Mouse (Mus musculus): ENCODE data around the gene Asgr1. TPM values are rescaled to one million over a fixed set of nuclear protein-coding genes. Genes with fewer than 3 reads are reported as not detected.
"Not testable (repeated sequence)": the region's sequence is repeated elsewhere in the genome, so short reads cannot be mapped to it uniquely, and the experiment has no call there.

Asgr1 gene
- total RNA-seq, 2 experiments from 2014 or later: 0.73 to 0.74 TPM

DNA sequence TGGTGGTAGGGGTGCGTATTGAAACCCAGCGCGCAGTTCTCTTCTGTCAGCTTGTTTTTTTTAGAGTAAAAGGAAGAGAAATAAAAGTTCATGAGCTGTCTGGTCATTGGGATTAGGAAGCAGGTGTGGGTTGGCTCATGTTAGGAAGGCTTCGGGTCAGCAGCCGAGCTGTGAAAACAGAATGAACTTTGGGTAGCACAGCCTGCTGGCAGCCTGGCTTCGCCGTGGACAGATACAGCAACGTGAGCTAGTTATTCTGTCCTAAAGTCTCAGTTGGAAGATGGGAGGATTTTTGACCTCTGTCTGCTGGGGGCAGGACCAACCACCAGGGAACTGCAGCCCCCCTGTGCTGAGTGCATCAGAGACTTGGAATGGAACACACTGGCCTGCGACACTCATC, 3.9 kb downstream of the Asgr1 start:
- DNase-seq (ENCODE audit: extremely low spot score in 1 of 2, low spot score in 1 of 2): no peak

DNA sequence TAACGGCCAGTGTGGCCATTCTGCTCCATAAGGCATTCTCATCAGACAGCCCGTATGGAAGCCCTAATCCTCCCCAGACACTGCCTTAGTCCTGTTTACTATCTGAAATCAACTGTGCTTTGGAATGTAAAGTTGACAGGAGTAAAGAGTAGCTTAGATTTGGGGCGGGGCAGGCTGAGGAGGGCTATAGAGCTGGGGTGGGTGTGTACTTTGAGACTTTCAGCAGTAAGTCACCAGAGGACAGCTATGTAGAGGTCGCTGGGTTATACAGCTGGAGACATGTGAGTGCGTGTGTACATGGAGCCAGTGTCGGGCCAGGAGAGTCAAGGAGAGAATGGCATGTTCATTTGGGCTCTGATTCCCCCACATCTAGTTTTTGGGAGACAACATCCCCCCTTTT, 6.0 kb downstream of the Asgr1 start:
- DNase-seq (ENCODE audit: extremely low spot score in 1 of 2, low spot score in 1 of 2): no peak

- DNase-seq (ENCODE audit: extremely low spot score in 1 of 2, low spot score in 1 of 2): no peak
Measured at GRCm38 (mm10) chr11:70063053-70063452, 9.2 kb downstream of the Asgr1 start.

GRCm38 (mm10) chr11:70066701-70067100, 12.8 kb downstream of the Asgr1 start:
- no peak for DNase-seq (ENCODE audit: extremely low spot score in 1 of 2, low spot score in 1 of 2)

GRCm38 (mm10) chr11:70068245-70068644, 14.4 kb downstream of the Asgr1 start:
- no peak for DNase-seq (ENCODE audit: extremely low spot score in 1 of 2, low spot score in 1 of 2)

- no peak for DNase-seq (ENCODE audit: extremely low spot score in 1 of 2, low spot score in 1 of 2)
Measured at GRCm38 (mm10) chr11:70070057-70070456, 16.2 kb downstream of the Asgr1 start.

DNA sequence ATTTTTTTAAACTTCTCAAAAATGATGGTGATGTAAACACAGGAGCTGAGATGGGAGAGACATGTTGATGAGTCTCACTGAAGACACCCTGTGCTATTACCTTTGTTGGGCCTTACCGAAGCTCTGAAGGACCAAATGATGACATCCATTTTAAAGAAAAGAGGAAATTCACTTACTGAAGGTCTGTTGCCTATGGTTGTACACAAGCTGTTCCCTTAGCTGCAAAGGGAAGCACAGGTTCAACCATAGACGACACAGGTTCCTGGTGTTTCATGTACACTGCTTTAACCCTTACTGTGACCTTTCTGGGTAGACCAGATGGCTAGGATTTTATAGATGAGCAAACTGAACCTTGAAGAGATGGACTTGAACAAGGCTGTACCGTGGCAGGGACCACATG, 16.7 kb downstream of the Asgr1 start:
- not testable (repeated sequence) for DNase-seq (ENCODE audit: extremely low spot score in 1 of 2, low spot score in 1 of 2)

DNA sequence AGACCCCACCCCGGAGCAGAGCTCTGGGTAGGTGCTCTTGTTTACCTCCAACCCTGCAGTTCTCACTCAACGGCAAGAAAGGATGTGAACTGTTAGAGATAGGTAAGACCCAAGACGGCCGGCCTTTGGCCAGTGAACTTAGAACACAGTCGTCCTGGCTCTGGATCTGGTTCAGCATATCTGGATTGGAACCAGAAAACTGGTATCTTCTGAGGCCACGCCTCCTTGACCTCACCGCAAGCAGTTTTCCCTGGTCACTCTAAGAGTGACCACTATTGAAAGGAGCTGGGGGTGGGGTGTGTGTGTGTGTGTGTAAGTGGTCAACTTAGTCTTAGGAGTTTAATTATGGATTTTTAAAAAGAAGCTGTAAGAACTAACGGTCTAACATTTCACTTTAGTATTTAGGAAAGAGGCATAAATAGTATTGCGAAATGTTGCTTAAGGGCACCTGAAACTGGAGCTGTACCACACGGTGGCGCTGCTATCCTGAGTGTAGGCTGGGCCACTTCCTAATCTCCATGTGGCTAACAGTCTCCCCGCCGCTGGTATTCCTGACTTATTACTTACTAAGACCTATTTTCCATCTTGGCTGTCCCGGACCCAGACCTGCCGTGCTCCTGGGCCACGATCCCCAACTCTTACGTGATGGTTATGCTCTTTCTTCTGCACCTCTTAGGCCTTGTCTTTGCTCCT, 20.6 kb downstream of the Asgr1 start:
- peak; percentile 61 to 94 for DNase-seq (ENCODE audit: extremely low spot score in 1 of 2, low spot score in 1 of 2)

GRCm38 (mm10) chr11:70075581-70075980, 21.7 kb downstream of the Asgr1 start:
- DNase-seq (ENCODE audit: extremely low spot score in 1 of 2, low spot score in 1 of 2): no peak

- DNase-seq (ENCODE audit: extremely low spot score in 1 of 2, low spot score in 1 of 2): no peak
Measured at GRCm38 (mm10) chr11:70077441-70077840, 23.6 kb downstream of the Asgr1 start.

DNA sequence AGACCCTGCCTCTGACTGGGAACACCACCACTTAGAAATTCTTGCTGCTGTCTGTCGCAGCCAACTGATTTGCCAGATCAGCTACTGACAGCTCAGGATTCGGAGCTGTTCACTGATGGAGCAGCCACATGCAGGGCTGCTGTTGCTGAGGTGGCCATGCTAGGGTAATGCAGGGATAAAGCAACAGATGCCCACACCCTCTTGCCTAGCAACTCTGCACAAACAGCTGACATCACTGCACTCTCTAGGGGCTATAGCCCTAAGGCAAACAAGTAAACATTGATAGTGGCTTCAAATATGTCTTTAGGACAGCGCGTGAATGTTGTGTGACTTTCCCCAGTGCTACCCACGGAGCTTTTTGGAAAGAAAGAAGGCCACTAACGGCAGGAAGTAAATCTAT, 25.3 kb downstream of the Asgr1 start:
- DNase-seq (ENCODE audit: extremely low spot score in 1 of 2, low spot score in 1 of 2): no peak

DNA sequence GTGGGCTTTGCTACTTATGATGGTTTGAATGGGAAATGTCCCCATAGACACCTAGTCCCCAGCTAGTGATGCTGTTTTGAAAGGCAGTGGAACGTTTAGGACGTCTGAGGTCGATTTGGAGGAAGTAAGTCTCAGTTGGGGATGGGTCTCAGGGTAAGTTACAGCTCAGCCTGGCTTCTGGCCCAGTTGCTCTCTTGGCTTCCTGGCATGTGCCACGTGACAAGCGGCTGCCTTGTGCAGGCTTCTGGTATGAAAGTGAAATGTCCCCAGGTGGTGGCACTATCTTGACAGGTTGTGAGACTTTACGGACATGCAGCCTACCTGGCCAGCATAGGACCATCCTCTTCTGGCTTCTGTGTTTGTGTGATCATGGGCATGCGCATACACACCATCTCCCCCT, 26.0 kb downstream of the Asgr1 start:
- DNase-seq (ENCODE audit: extremely low spot score in 1 of 2, low spot score in 1 of 2): no peak

DNA sequence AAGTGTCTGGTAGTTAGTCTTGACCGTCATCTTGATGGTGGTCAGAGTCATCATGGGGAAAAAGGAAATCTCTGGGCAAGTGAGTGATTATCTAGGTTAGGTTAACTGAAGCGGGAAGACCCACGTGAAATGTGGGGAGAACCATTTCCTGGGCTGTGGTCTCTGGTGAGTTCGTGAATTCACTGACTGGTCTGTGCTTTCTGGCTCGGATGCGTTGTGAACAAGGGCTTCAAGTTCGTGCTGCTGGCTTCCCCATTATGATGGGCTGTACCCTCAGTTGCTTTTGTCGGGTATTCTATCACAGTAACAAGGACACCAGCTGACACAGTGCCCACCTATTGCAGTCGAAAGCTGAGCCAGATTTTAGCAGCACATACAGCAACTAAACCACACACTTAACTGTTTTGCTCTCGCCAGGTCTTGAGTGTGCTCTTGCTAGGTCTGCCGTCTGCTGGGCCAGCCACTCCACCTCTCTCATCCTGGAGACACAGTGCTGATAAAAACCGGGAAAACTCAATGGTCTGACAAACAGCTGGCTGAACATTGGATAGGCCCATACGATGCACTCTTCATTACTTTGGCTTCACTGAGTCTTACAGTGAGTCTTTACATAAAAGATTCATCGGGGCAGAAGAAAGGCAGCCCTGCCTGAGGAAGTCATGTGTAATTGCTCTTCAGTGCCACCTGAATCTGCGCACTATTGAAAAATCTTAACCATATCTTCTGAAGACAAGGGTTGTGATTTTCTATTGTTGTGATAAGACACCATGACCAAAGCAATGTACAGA, 27.1 kb downstream of the Asgr1 start:
- DNase-seq (ENCODE audit: extremely low spot score in 1 of 2, low spot score in 1 of 2): no peak

- DNase-seq (ENCODE audit: extremely low spot score in 1 of 2, low spot score in 1 of 2): no peak
Measured at GRCm38 (mm10) chr11:70084563-70084962, 30.7 kb downstream of the Asgr1 start.

- DNase-seq (ENCODE audit: extremely low spot score in 1 of 2, low spot score in 1 of 2): no peak
Measured at GRCm38 (mm10) chr11:70091986-70092783, 38.3 kb downstream of the Asgr1 start, which contains the start of gene Asgr2. TSS of gene Asgr2 (plus strand) at chr11:70092644.

- no peak for DNase-seq (ENCODE audit: extremely low spot score in 1 of 2, low spot score in 1 of 2)
Measured at GRCm38 (mm10) chr11:70097396-70097795, 43.5 kb downstream of the Asgr1 start.

- DNase-seq (ENCODE audit: extremely low spot score in 1 of 2, low spot score in 1 of 2): no peak
Measured at GRCm38 (mm10) chr11:70099102-70099501, 45.2 kb downstream of the Asgr1 start.

GRCm38 (mm10) chr11:70099809-70100208, 45.9 kb downstream of the Asgr1 start:
- DNase-seq (ENCODE audit: extremely low spot score in 1 of 2, low spot score in 1 of 2): no peak

- DNase-seq (ENCODE audit: extremely low spot score in 1 of 2, low spot score in 1 of 2): no peak
Measured at GRCm38 (mm10) chr11:70103701-70104315, 49.9 kb downstream of the Asgr1 start.

DNA sequence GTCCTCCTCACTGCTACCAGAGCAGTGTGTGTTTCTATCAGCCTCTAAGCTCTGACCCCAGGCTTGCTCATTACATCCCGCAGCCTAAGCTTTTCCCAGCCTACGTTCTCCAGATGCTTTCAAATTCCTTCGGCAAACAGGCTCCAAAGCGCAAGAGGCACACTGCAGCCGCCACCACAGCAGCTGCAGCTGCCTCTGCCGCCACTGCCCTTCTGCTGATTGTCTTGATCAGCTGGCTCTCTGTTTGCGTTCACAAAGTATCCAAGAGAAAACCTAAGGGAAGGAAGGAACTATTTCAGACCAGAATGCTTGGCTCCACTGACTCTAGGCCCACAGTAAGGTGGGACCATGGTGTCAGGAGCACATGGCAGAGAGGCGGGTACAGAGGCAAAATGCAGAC, 53.2 kb downstream of the Asgr1 start:
- no peak for DNase-seq (ENCODE audit: extremely low spot score in 1 of 2, low spot score in 1 of 2)

Data from layer of hippocampus, postnatal 25 days (tissue).